Mouse (Mus musculus) midbrain, embryonic 14.5 days (tissue): Measurements from ENCODE around the gene Tlr12. TPM values are rescaled to one million over a fixed set of nuclear protein-coding genes. Genes with fewer than 3 reads are reported as not detected.

Experiments
- ATAC-seq: fragments of 200-750 bp; cut with Nextera tagmentation; 2 replicates; pipeline ENCODE4 v1.8.0; 2017; ENCODE audit warnings: moderate number of reproducible peaks, moderate library complexity; ENCODE audit not compliant: low FRiP score, low TSS enrichment
- DNase-seq: peaks from one replicate; pipeline ENCODE4 v3.0.0-alpha.2; 2015
- H3K27ac ChIP-seq: fragments of 300-500 bp; sonication (generic); replicated peaks from 2 replicates; pipeline ENCODE4 v1.5.1; 2014; ENCODE audit warnings: mild to moderate bottlenecking, low read depth, low read length, moderate library complexity
- H3K27me3 ChIP-seq: fragments of 300-500 bp; sonication (generic); 2 replicates; pipeline ENCODE4 v1.6.1; 2014; ENCODE audit warnings: low read length, control low read depth, mixed read lengths; ENCODE audit not compliant: control insufficient read depth, insufficient read depth
- H3K36me3 ChIP-seq: fragments of 300-500 bp; sonication (generic); 2 replicates; pipeline ENCODE4 v1.6.1; 2014; ENCODE audit warnings: low read length, control low read depth; ENCODE audit not compliant: control insufficient read depth, insufficient read depth
- H3K4me1 ChIP-seq: fragments of 300-500 bp; sonication (generic); 2 replicates; pipeline ENCODE4 v1.6.1; 2014; ENCODE audit warnings: mild to moderate bottlenecking, antibody characterized with exemption, low read length, control low read depth; ENCODE audit not compliant: control insufficient read depth, insufficient read depth
- H3K4me2 ChIP-seq: fragments of 300-500 bp; sonication (generic); 2 replicates; pipeline ENCODE4 v1.6.1; 2014; ENCODE audit warnings: mild to moderate bottlenecking, low read length, moderate library complexity
- H3K4me3 ChIP-seq: fragments of 300-500 bp; sonication (generic); replicated peaks from 2 replicates; pipeline ENCODE4 v1.5.1; 2014; ENCODE audit warnings: low read depth, low read length
- H3K9ac ChIP-seq: fragments of 300-500 bp; sonication (generic); replicated peaks from 2 replicates; pipeline ENCODE4 v1.6.1; 2014; ENCODE audit warnings: mild to moderate bottlenecking, low read length, moderate library complexity
- H3K9me3 ChIP-seq: fragments of 300-500 bp; sonication (generic); 2 replicates; pipeline ENCODE4 v1.6.1; 2016; ENCODE audit warnings: low read length, control low read depth, mixed read lengths; ENCODE audit not compliant: control insufficient read depth
- WGBS: fragments of 180-500 bp; shearing (Covaris S2); extraction: QIAGEN DNeasy Blood & Tissue Kit; methylation state at CpG from one replicate; pipeline ENCODE4 v1.1.7; 2014; 5-methylcytosine and 5-hydroxymethylcytosine counted together
- polyA plus RNA-seq: library from polyadenylated mRNA; unstranded; fragments of >200 nt; fragmentation: Nextera tagmentation; extraction: Ambion mirVana; gene quantifications from 2 replicates; pipeline ENCODE4 v1.2.1, GENCODE M21; 2014

The Tlr12 gene
- polyA plus RNA-seq, 1 experiment from 2014 or later, result 0.61 TPM

DNA sequence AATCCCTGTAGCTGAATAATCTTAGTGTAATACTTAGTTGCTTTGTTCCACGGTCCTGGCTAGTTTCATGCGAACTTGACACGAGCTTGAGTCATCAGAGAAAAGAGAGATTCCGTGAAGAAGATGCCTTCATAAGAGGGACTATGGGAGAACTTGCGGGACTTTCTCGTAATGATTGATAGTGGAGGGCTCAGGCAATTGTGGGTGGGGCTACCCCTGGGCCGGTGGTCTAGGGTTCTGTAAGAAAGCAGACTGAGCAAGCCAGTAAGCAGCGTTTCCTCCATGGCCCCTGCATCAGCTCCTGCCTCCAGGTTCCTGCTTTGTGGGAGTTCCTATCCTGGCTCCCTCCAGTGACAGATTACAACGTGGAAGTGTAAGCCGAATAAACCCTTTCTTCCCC lies 7.7 kb downstream of the Tlr12 start:
- Histone ChIP-seq H3K4me3 (no peak overlapping the region), H3K9me3 (no peaks in the 10 kb centered on the region), H3K9ac (no peak overlapping the region), H3K27ac (no peak overlapping the region), H3K4me1 (peaks cover 6% of the 10 kb centered on the region), H3K27me3 (no peaks in the 10 kb centered on the region), H3K36me3 (no peaks in the 10 kb centered on the region), H3K4me2 (peak overlapping the region; percentile 77)
- WGBS, result 20% methylated on average over 10 of the region's 10 CpGs
- DNase-seq, result no peak
- ATAC-seq, result no peak

- H3K27ac ChIP-seq, result peak within 1 kb of the TSS; percentile 32; the same call in 1 of the 2 replicates
- WGBS, result under 1% methylated on average over 24 of the region's 24 CpGs
- H3K36me3 ChIP-seq, result no peaks in the 10 kb centered on the region
- ATAC-seq (peak; percentile 95), DNase-seq (peak; percentile 99)
- peak within 1 kb of the TSS; percentile 58 for H3K4me3 ChIP-seq
- no peaks in the 10 kb centered on the region for H3K27me3 ChIP-seq
- H3K9me3 ChIP-seq, result no peaks in the 10 kb centered on the region
- H3K4me2 ChIP-seq, result peak within 1 kb of the TSS; percentile 77
- peaks cover 6% of the 10 kb centered on the region for H3K4me1 ChIP-seq
- H3K9ac ChIP-seq, result peak within 1 kb of the TSS; percentile 63
These were observed 8.5 kb downstream of the Tlr12 start, which contains the start of gene Zscan20 for GRCm38 (mm10) chr4:128609925-128610402. Gene Zscan20 (minus strand): TSS chr4:128610098.

- no peak for DNase-seq
- H3K27me3 ChIP-seq, result no peaks in the 10 kb centered on the region
- H3K4me3 ChIP-seq, result peak overlapping the region; percentile 58
- ATAC-seq, result no peak; the same call in 1 of the 2 replicates
- peaks cover 6% of the 10 kb centered on the region for H3K4me1 ChIP-seq
- no peaks in the 10 kb centered on the region for H3K9me3 ChIP-seq
- H3K4me2 ChIP-seq, result peak overlapping the region; percentile 77
- peak overlapping the region; percentile 63 for H3K9ac ChIP-seq
- 11% methylated on average over 27 of the region's 27 CpGs for WGBS
- H3K36me3 ChIP-seq, result peaks cover under 1% of the 10 kb centered on the region
- peak overlapping the region; percentile 32; the same call in 1 of the 2 replicates for H3K27ac ChIP-seq
These were observed 9.0 kb downstream of the Tlr12 start for GRCm38 (mm10) chr4:128609276-128609924.

- no peak overlapping the region for H3K4me2 ChIP-seq
- peaks cover 18% of the 10 kb centered on the region for H3K36me3 ChIP-seq
- DNase-seq (no peak), ATAC-seq (no peak)
- WGBS, result 80% methylated on average over 11 of the region's 11 CpGs
- no peaks in the 10 kb centered on the region for H3K27me3 ChIP-seq
- no peak overlapping the region for H3K4me3 ChIP-seq
- H3K27ac ChIP-seq, result no peak overlapping the region
- no peaks in the 10 kb centered on the region for H3K9me3 ChIP-seq
- no peak overlapping the region for H3K9ac ChIP-seq
- H3K4me1 ChIP-seq, result peaks cover 6% of the 10 kb centered on the region
These were observed 10.8 kb downstream of the Tlr12 start for GRCm38 (mm10) chr4:128607661-128608060.

GRCm38 (mm10) chr4:128606586-128606985 lies 11.8 kb downstream of the Tlr12 start:
- Histone ChIP-seq H3K27ac (no peak overlapping the region), H3K4me2 (no peak overlapping the region), H3K4me3 (no peak overlapping the region), H3K27me3 (no peaks in the 10 kb centered on the region), H3K9ac (no peak overlapping the region), H3K9me3 (no peaks in the 10 kb centered on the region), H3K4me1 (peaks cover 6% of the 10 kb centered on the region), H3K36me3 (peaks cover 27% of the 10 kb centered on the region)
- ATAC-seq, result no peak
- no peak for DNase-seq
- 98% methylated on average over 7 of the region's 7 CpGs for WGBS

DNA sequence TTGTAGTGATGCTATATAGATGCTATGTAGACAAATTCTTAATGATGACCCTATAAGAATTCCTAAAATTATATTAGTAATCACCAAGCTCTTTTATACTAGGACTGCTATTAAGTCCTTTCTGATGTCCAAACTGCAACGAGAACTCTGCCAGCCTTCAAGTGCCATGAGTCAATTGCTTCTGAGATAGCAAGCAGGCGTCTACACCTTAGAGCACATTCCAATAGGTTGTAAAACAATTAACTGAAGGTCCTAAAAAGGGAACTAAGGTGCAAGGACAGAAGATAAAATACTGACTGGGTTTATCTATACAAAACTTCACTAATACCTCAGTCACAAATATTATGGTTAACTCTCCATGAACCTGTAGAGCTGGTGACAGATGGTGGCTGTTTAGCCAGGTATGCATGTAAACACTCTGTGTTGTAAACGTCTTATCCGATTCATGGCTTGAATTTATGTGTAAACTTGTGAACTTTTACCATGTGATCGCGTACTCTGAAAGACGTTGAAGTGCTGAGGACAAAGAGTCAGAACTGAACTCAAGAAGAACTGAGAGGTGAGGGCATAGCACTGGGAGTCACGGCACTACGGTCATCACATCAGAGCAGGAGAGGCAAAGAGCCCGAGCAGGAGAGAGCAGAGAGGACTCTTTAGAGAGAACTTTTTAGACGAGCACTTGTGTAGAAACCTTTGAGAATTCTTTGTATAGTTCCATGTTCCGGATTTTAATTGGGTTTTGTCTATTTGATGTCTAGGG lies 20.4 kb downstream of the Tlr12 start:
- DNase-seq (no peak), ATAC-seq (no peak)
- Histone ChIP-seq H3K9ac (no peak overlapping the region), H3K36me3 (peaks cover 29% of the 10 kb centered on the region), H3K4me1 (no peaks in the 10 kb centered on the region), H3K4me2 (no peak overlapping the region), H3K4me3 (no peak overlapping the region), H3K27ac (no peak overlapping the region), H3K9me3 (no peaks in the 10 kb centered on the region), H3K27me3 (no peaks in the 10 kb centered on the region)
- 94% methylated on average over 12 of the region's 12 CpGs for WGBS

- Histone ChIP-seq H3K4me1 (no peaks in the 10 kb centered on the region), H3K27me3 (no peaks in the 10 kb centered on the region), H3K9ac (no peak overlapping the region), H3K4me2 (no peak overlapping the region), H3K9me3 (no peaks in the 10 kb centered on the region), H3K27ac (no peak overlapping the region), H3K36me3 (peaks cover 34% of the 10 kb centered on the region), H3K4me3 (no peak overlapping the region)
- no peak for ATAC-seq
- no peak for DNase-seq
- 97% methylated on average over 5 of the region's 5 CpGs for WGBS
These were observed 24.4 kb downstream of the Tlr12 start for GRCm38 (mm10) chr4:128594062-128594461.

GRCm38 (mm10) chr4:128593286-128593685 lies 25.1 kb downstream of the Tlr12 start:
- Histone ChIP-seq H3K36me3 (peaks cover 35% of the 10 kb centered on the region), H3K27me3 (no peaks in the 10 kb centered on the region), H3K4me3 (no peak overlapping the region), H3K9ac (no peak overlapping the region), H3K4me2 (no peak overlapping the region), H3K27ac (no peak overlapping the region), H3K4me1 (no peaks in the 10 kb centered on the region), H3K9me3 (no peaks in the 10 kb centered on the region)
- DNase-seq (no peak), ATAC-seq (no peak)
- WGBS, result 94% methylated on average over 4 of the region's 4 CpGs
